Mouse (Mus musculus) hindbrain, postnatal 0 days (tissue): ENCODE results near the gene Rexo4. TPM values are rescaled to one million over a fixed set of nuclear protein-coding genes. Genes with fewer than 3 reads are reported as not detected.

Experiments
- ATAC-seq: fragments of 200-750 bp; cut with Nextera tagmentation; 2 replicates; pipeline ENCODE4 v1.8.0; 2017; ENCODE audit warnings: mild to moderate bottlenecking, moderate TSS enrichment, moderate library complexity
- DNase-seq: peaks from one replicate; pipeline ENCODE4 v3.0.0-alpha.2; 2015; ENCODE audit warnings: low spot score
- H3K27ac ChIP-seq: fragments of 300-500 bp; sonication (generic); 2 replicates; pipeline ENCODE4 v1.5.1; 2014; ENCODE audit warnings: mild to moderate bottlenecking
- H3K27me3 ChIP-seq: fragments of 300-500 bp; sonication (generic); 2 replicates; pipeline ENCODE4 v1.6.1; 2014; ENCODE audit warnings: low read length, mixed read lengths; ENCODE audit not compliant: insufficient read depth
- H3K36me3 ChIP-seq: fragments of 300-500 bp; sonication (generic); 2 replicates; pipeline ENCODE4 v1.6.1; 2014; ENCODE audit warnings: low read length, mixed read lengths; ENCODE audit not compliant: insufficient read depth
- H3K4me1 ChIP-seq: fragments of 300-500 bp; sonication (generic); 2 replicates; pipeline ENCODE4 v1.6.1; 2014; ENCODE audit warnings: antibody characterized with exemption, low read length, mixed read lengths; ENCODE audit not compliant: insufficient read depth
- H3K4me2 ChIP-seq: fragments of 300-500 bp; sonication (generic); 2 replicates; pipeline ENCODE4 v1.6.1; 2014; ENCODE audit warnings: low read depth, mild to moderate bottlenecking, low read length, moderate library complexity, mixed read lengths
- H3K4me3 ChIP-seq: fragments of 300-500 bp; sonication (generic); 2 replicates; pipeline ENCODE4 v1.5.1; 2014; ENCODE audit warnings: low read length
- H3K9ac ChIP-seq: fragments of 300-500 bp; sonication (generic); replicated peaks from 2 replicates; pipeline ENCODE4 v1.6.1; 2014; ENCODE audit warnings: mild to moderate bottlenecking, low read length, moderate library complexity, mixed read lengths
- H3K9me3 ChIP-seq: fragments of 300-500 bp; sonication (generic); 2 replicates; pipeline ENCODE4 v1.6.1; 2016; ENCODE audit warnings: low read length, mixed read lengths
- CTCF ChIP-seq: IDR thresholded peaks from 2 replicates; pipeline ENCODE4 v1.5.1; 2016; ENCODE audit warnings: antibody characterized with exemption, control low read depth, low read depth
- WGBS: fragments of 180-500 bp; shearing (Covaris S2); extraction: QIAGEN DNeasy Blood & Tissue Kit; methylation state at CpG from one replicate; pipeline ENCODE4 v1.1.7; 2014; 5-methylcytosine and 5-hydroxymethylcytosine counted together
- polyA plus RNA-seq: library from polyadenylated mRNA; unstranded; fragments of >200 nt; fragmentation: Nextera tagmentation; extraction: Ambion mirVana; gene quantifications from 2 replicates; pipeline ENCODE4 v1.2.1, GENCODE M21; 2015
- total RNA-seq: library from RNA; depleted of rRNA; stranded (reverse); fragments of >200 nt; gene quantifications from 2 replicates; pipeline ENCODE4 v1.2.3, GENCODE M21; 2014

The Rexo4 gene
- total and polyA plus RNA-seq, 2 experiments from 2014 or later: 25.0 to 35.3 TPM

DNA sequence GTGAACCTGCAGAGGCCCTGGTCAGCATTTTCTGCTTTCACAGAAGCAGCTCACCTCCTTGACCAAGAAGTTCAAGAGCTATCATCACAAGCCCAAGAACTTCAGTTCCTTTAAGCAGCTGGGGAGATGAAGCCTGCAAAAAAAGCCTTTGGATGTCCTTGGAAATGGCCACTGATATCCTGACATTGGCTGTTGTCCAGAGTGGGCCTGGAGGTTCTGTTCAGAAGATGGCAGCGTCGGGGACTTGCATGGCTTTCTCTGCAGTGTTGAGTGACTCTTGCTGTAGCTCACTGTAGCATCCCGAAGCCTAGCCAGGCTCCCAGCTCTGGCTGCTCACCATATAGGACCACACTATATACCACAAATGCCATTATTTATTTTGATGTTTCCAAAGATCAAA lies 44.5 kb downstream of the Rexo4 start:
- no peak overlapping the region for H3K4me2 ChIP-seq
- ATAC-seq: no peak
- no peaks in the 10 kb centered on the region for H3K9me3 ChIP-seq
- H3K27me3 ChIP-seq: no peaks in the 10 kb centered on the region
- no peak overlapping the region for H3K27ac ChIP-seq
- H3K9ac ChIP-seq: no peak overlapping the region
- TF ChIP-seq CTCF: no peak
- H3K4me1 ChIP-seq: peaks cover 16% of the 10 kb centered on the region
- DNase-seq: no peak
- 85% methylated on average over 3 of the region's 3 CpGs for WGBS
- no peak overlapping the region for H3K4me3 ChIP-seq
- peaks cover 63% of the 10 kb centered on the region for H3K36me3 ChIP-seq

DNA sequence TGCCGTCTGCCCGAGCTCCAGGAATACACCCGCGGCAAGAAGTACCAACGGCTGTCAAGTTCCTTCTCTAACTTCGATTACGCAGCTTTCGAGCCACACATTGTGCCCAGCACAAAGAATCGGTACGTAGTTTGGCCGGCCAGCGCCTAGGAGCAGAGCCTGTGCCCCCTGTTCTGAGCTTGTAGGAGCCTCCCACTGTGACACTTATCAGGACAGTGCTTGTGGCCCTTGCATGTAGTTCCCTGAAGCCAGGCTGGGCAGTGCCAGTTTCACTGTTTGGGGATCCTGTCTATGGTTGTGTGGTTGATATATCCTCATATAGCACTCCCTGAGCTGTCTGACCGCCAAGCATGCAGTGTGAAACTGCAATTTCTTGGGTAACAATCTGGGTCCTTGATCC lies 47.4 kb downstream of the Rexo4 start:
- peaks cover 16% of the 10 kb centered on the region for H3K4me1 ChIP-seq
- no peak for ATAC-seq

DNA sequence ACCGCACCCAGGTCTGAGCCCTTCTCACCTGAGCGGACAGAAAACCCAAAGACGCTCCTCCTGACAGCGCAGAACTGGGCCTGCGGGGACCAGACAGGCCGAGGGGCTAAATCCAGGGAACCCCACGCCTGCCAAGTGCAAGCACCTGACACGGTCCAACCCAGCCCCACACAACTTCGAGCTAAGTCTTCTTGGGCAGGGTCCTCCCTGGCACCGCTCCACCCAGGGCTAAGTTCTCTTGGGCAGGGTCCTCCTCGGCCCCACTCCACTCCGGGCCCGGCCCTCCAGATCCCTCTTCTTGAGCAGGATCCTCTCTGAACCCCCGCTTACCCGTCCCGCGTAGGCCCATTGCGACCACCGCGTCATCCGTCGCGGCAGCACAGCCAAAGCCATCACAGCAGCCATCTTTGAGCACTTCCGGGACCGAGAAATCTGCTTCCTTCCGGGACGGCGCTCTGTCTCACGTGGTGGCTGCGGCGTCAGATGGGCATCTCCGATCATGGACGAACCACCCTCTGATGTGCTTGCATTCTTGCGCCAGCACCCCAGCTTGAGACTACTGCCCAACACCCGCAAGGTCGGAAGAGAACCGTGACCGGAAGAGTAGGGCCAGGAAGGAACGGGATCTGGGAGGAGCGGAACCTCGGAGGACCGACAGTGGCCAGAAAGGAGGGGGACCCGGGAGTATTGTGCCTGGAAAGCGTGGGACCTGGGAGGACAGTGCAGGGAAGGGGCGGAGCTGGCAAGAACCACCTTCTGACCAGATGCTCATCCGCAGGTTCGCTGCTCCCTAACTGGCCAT lies 48.1 kb downstream of the Rexo4 start, which contains the start of the genes Surf2 and Surf1:
TSS of gene Surf2 (plus strand) at position 441 of the 802 bp plus-strand sequence.
TSS of gene Surf1 (minus strand) at position 604 of the 802 bp plus-strand sequence.
- H3K4me1 ChIP-seq: peaks cover 16% of the 10 kb centered on the region
- H3K36me3 ChIP-seq: peaks cover 49% of the 10 kb centered on the region
- DNase-seq (peak; percentile 92), ATAC-seq (peak; percentile 89)
- WGBS: 3% methylated on average over 47 of the region's 47 CpGs
- peak within 1 kb of the TSS; percentile 99 for H3K4me2 ChIP-seq
- H3K9me3 ChIP-seq: no peaks in the 10 kb centered on the region
- H3K27me3 ChIP-seq: no peaks in the 10 kb centered on the region
- H3K4me3 ChIP-seq: peak within 1 kb of the TSS; percentile 74
- no peak for TF ChIP-seq CTCF
- peak within 1 kb of the TSS; percentile 86 for H3K27ac ChIP-seq
- H3K9ac ChIP-seq: peak within 1 kb of the TSS; percentile 86

More for the DNA sequence above, 47.4 kb downstream of the Rexo4 start:
- Histone ChIP-seq H3K9me3 (no peaks in the 10 kb centered on the region), H3K36me3 (peaks cover 55% of the 10 kb centered on the region), H3K9ac (peak overlapping the region; percentile 86), H3K27ac (peak overlapping the region; percentile 86), H3K4me3 (peak overlapping the region; percentile 74), H3K27me3 (no peaks in the 10 kb centered on the region), H3K4me2 (peak overlapping the region; percentile 99)
- TF ChIP-seq CTCF: no peak
- 2% methylated on average over 13 of the region's 13 CpGs for WGBS
- no peak for DNase-seq

DNA sequence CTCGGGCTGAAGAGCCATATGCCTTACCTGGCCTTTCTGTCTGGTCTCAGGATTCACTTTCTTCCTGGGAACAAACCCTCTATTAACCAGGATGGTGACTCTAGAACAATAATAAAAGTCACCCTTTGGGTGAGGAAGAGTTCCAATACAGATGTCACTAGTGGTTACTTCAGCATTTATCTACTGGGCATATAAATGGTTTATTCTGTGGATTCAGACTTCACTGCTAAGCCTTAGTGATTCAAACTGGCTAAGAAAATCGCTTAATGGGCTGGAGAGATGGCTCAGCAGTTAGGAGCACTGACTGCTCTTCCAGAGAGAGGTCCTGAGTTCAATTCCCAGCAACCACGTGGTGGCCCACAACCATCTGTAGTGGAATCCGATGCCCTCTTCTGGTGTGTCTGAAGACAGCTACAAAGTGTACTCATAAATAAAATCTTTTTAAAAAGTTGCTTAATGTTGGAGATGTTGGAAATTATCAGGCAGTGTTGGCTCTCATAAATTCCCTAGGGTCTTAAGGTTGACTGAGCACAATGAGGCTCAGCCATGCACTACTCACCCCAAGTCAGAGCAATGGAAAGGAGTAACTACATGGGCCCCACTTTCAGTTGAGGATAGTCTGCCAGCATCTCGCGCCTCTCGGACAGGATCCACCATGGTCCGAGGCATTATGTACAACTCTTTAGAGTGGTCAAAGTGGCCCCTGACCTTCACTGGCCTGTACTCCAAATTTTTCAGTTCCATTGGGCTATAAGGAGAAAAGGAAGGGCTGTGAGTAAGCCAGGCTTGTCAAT lies 49.8 kb downstream of the Rexo4 start:
- H3K4me2 ChIP-seq: no peak overlapping the region
- no peak overlapping the region for H3K4me3 ChIP-seq
- peaks cover 16% of the 10 kb centered on the region for H3K4me1 ChIP-seq
- 61% methylated on average over 8 of the region's 8 CpGs for WGBS
- peak; percentile 32 for TF ChIP-seq CTCF
- H3K27me3 ChIP-seq: no peaks in the 10 kb centered on the region
- peaks cover 32% of the 10 kb centered on the region for H3K36me3 ChIP-seq
- ATAC-seq (no peak), DNase-seq (no peak)
- H3K9ac ChIP-seq: no peak overlapping the region
- H3K9me3 ChIP-seq: no peaks in the 10 kb centered on the region
- no peak overlapping the region for H3K27ac ChIP-seq

DNA sequence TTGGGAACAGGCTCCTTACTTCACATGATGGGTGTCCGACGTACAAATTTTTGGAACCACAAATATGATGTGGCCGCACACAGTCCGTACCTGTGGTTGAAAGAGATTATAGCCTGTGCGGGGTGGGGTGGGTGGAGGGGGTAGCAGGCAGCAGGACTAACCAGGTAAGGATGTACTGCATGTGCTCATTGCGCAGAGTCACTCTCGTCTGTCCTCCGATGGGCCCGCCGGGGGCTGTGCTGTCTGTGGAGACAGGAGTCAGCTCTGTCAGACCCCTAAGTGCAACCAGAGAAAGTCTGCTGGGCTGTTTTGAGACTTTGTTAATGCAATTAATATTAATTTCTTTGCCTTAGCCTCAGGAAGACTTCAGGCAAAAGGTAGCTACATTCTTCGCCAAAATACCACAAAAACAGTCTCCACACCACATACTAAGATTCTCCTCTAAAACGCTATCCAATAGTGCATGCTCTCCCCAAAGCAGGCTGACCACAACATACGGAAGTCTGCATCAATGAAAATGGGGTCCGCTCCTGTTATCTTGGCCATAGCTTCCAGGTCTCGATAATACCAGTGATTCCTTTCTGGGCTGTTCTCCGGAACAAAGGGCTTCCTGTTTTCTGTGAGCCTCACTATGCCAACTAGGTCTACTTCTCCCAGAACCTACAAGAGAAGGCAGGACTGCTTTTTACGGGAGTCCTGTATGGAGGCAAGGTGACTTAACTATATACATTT lies 50.6 kb downstream of the Rexo4 start:
- Histone ChIP-seq H3K4me1 (peaks cover 22% of the 10 kb centered on the region), H3K27ac (no peak overlapping the region), H3K27me3 (no peaks in the 10 kb centered on the region), H3K4me3 (no peak overlapping the region), H3K4me2 (no peak overlapping the region), H3K9ac (no peak overlapping the region), H3K36me3 (peaks cover 24% of the 10 kb centered on the region), H3K9me3 (no peaks in the 10 kb centered on the region)
- WGBS: 87% methylated on average over 17 of the region's 17 CpGs
- TF ChIP-seq CTCF: no peak
- no peak for ATAC-seq
- no peak for DNase-seq

DNA sequence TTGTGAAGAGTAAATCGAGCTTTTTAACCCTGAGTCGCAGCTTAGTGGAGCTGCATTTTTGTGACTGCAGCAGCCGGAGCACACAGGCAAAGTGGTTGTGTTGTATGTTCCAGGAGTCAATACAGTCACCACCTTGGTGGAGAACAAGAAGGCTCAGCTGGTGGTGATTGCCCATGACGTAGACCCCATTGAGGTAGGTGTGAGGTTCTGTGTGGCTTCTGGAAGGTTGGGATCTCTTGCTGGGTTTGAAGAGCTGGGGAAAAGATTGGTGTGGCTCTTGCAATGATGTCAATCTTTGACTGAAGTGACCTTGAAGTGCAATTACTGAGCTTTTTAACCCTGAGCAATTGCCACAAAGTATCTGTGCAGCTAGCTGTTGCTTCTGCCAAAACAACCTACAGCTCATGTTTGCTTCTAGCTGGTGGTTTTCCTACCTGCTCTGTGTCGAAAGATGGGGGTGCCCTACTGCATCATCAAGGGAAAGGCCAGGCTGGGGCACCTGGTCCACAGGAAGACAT lies 51.9 kb downstream of the Rexo4 start:
- peak overlapping the region; percentile 85 for H3K4me2 ChIP-seq
- no peaks in the 10 kb centered on the region for H3K9me3 ChIP-seq
- ATAC-seq: no peak
- DNase-seq: no peak
- H3K36me3 ChIP-seq: peaks cover 26% of the 10 kb centered on the region
- peak overlapping the region; percentile 84 for H3K9ac ChIP-seq
- no peaks in the 10 kb centered on the region for H3K27me3 ChIP-seq
- H3K4me1 ChIP-seq: peaks cover 19% of the 10 kb centered on the region
- H3K27ac ChIP-seq: no peak overlapping the region
- 64% methylated on average over 5 of the region's 5 CpGs for WGBS
- no peak for TF ChIP-seq CTCF
- H3K4me3 ChIP-seq: peak overlapping the region; percentile 86
